In genomic region chr14:43932991-43933390, GRCm38 (mm10) we compare ENCODE assay signal across 11 mouse cellular contexts. TPM values are rescaled to one million over a fixed set of nuclear protein-coding genes. Genes with fewer than 3 reads are reported as not detected.
DNase-seq lines count a peak whose midpoint lies in the region; ATAC-seq and TF ChIP-seq lines count a peak whose summit lies in the region.
"Not testable (repeated sequence)": the region's sequence is repeated elsewhere in the genome, so short reads cannot be mapped to it uniquely, and the experiment has no call there.
"Had no signal": no experiment of that assay in that cellular context is flagged by ENCODE, and none has a peak within 500 bp of the region (broad histone marks: within the 10 kb centered on the region; RNA-seq: fewer than 3 reads in every experiment).

No protein-coding gene starts in this region.

- H3K9ac ChIP-seq in forebrain, embryonic 11.5 days (ENCODE audit: low read length); liver, adult 2 months (ENCODE audit: low read depth, low read length): not testable (repeated sequence)

- not testable (repeated sequence) for H3K4me1 ChIP-seq in bone marrow, adult 2 months (ENCODE audit: control insufficient read depth, insufficient read depth, low read length); forebrain, embryonic 11.5 days (replicated peaks; ENCODE audit: control insufficient read depth, insufficient read depth, low read length); liver, adult 2 months (ENCODE audit: control insufficient read depth, insufficient read depth, low read length); thymus, adult 2 months (replicated peaks; ENCODE audit: control insufficient read depth, insufficient read depth, low read length)

- H3K27ac ChIP-seq in bone marrow, adult 2 months (ENCODE audit: control insufficient read depth, insufficient read depth, low read depth, low read length, poor library complexity); forebrain, embryonic 11.5 days (ENCODE audit: low read depth, low read length); liver, adult 2 months (replicated peaks; ENCODE audit: insufficient read depth, low read depth, low read length); thymus, adult 2 months (ENCODE audit: control insufficient read depth, insufficient read depth, low read length): not testable (repeated sequence)

- H3K4me2 ChIP-seq in forebrain, embryonic 11.5 days (ENCODE audit: low read depth, low read length, severe bottlenecking): not testable (repeated sequence)

- WGBS in bone marrow, adult 2 months: 11% methylated on average over 8 of the region's 8 CpGs
- 22% methylated on average over 8 of the region's 8 CpGs for WGBS in forebrain, embryonic 11.5 days
- 16% methylated on average over 8 of the region's 8 CpGs for WGBS in liver, adult 2 months
- 26% methylated on average over 8 of the region's 8 CpGs for WGBS in thymus, adult 2 months

- H3K36me3 ChIP-seq in forebrain, embryonic 11.5 days (ENCODE audit: control insufficient read depth, insufficient read depth, low read length); liver, adult 2 months (ENCODE audit: control insufficient read depth, insufficient read depth, low read length); thymus, adult 2 months (ENCODE audit: control insufficient read depth, insufficient read depth, low read length): not testable (repeated sequence)

- DNase-seq in CD4-positive, CD25-positive, alpha-beta regulatory T cell, adult 2 months (ENCODE audit: low read depth, low spot score): peak; percentile 38
- DNase-seq in forebrain, embryonic 11.5 days (ENCODE audit: low spot score): peak; percentile 70
- DNase-seq in heart, postnatal 36 days: peak; percentile 24 to 33
- DNase-seq in kidney, postnatal 4 days: peak; percentile 58 to 63
- not testable (repeated sequence) for DNase-seq in liver, adult 2 months (ENCODE audit: extremely low read depth, low read depth, low spot score)
- peak; percentile 38 for DNase-seq in naive thymus-derived CD4-positive, alpha-beta T cell, adult 2 months (ENCODE audit: low read depth)
- DNase-seq in thymus, adult 2 months: peak; percentile 14

- not testable (repeated sequence) for H3K9me3 ChIP-seq in forebrain, embryonic 11.5 days (ENCODE audit: control insufficient read depth, low read length)

- not testable (repeated sequence) for H3K27me3 ChIP-seq in forebrain, embryonic 11.5 days (ENCODE audit: control insufficient read depth, insufficient read depth, low read length); liver, adult 2 months (ENCODE audit: control insufficient read depth, insufficient read depth, low read length); thymus, adult 2 months (ENCODE audit: control insufficient read depth, insufficient read depth, low read length)

- ATAC-seq in forebrain, embryonic 11.5 days (replicated peaks; ENCODE audit: low FRiP score): not testable (repeated sequence)

- H3K4me3 ChIP-seq in bone marrow, adult 2 months (replicated peaks; ENCODE audit: control insufficient read depth, low read depth, low read length); forebrain, embryonic 11.5 days (ENCODE audit: low read depth, low read length); liver, adult 2 months (ENCODE audit: insufficient read depth, low read depth, low read length); thymus, adult 2 months (ENCODE audit: control insufficient read depth, insufficient read depth, low read length): not testable (repeated sequence)

- TF ChIP-seq POLR2A in bone marrow, adult 2 months (IDR thresholded peaks at IDR 0.05; ENCODE audit: borderline replicate concordance, control insufficient read depth, low read depth, low read length); liver, adult 2 months (IDR thresholded peaks at IDR 0.05; ENCODE audit: extremely low read depth, insufficient read depth, low read length); thymus, adult 2 months (IDR thresholded peaks at IDR 0.05; ENCODE audit: control insufficient read depth, extremely low read depth, insufficient read depth, low read length, poor library complexity): not testable (repeated sequence)

- intact Hi-C loops in heart, postnatal 36 days (cut with DNase I): loop anchor here (5.0 kb wide), 1 partner anchor 54 kb away; no protein-coding TSS in a partner anchor

- TF ChIP-seq CTCF in bone marrow, adult 2 months (IDR thresholded peaks at IDR 0.05; ENCODE audit: control insufficient read depth, insufficient read depth, low read length): peak; percentile 28; the same call in 1 of the 2 replicates
- TF ChIP-seq CTCF in liver, adult 2 months (IDR thresholded peaks at IDR 0.05; ENCODE audit: low read depth, low read length): peak; percentile 43
- not testable (repeated sequence) for TF ChIP-seq CTCF in thymus, adult 2 months (IDR thresholded peaks at IDR 0.05; ENCODE audit: borderline replicate concordance, control insufficient read depth, extremely low read depth, insufficient read depth, low read length, poor library complexity)

- H3K79me2 ChIP-seq in liver, adult 2 months (ENCODE audit: control insufficient read depth, insufficient read depth, low read length): not testable (repeated sequence)

RNA-seq across cellular contexts. Expression of gene Gm8113, which starts 7.8 kb away (rescaled TPM):
- 1.5 and 4.8 TPM in 2 replicates for polyA plus RNA-seq in bone marrow, adult 2 months (2011; ENCODE audit: insufficient read depth, insufficient read length, low replicate concordance, missing spikeins)
- 3.9 and 5.6 TPM in 2 replicates for polyA plus RNA-seq in forebrain, embryonic 11.5 days (2014; fragmentation: Nextera tagmentation; extraction: Ambion mirVana)
- total RNA-seq in heart, postnatal 36 days (2021): 1 to 10 TPM; 3.7 to 4.7 TPM
- total RNA-seq in liver, adult 2 months (2014; rRNA removed): 0.28 and 0.34 TPM in 2 replicates
- 0.11 and 0.21 TPM in 2 replicates for polyA plus RNA-seq in liver, adult 2 months (2012; rRNA removed)
- 9.7 and 19.9 TPM in 2 replicates for polyA plus RNA-seq in thymus, adult 2 months (2012; rRNA removed)

RNA-seq across cellular contexts. Expression of gene Ear10, which starts 9.6 kb away (rescaled TPM):
- not detected in 2 replicates for polyA plus RNA-seq in bone marrow, adult 2 months (2011; ENCODE audit: insufficient read depth, insufficient read length, low replicate concordance, missing spikeins)
- not detected in 2 replicates for polyA plus RNA-seq in forebrain, embryonic 11.5 days (2014; fragmentation: Nextera tagmentation; extraction: Ambion mirVana)
- total RNA-seq in heart, postnatal 36 days (2021): not detected
- total RNA-seq in liver, adult 2 months (2014; rRNA removed): not detected in 2 replicates
- not detected in 2 replicates for polyA plus RNA-seq in liver, adult 2 months (2012; rRNA removed)
- polyA plus RNA-seq in thymus, adult 2 months (2012; rRNA removed): not detected in 2 replicates
- polyA plus RNA-seq: frontal cortex, adult 2 months; intestine, embryonic 15.5 days; macrophage had no signal

RNA-seq across cellular contexts. Expression of gene Ang5, which starts 23.9 kb away (rescaled TPM):
- polyA plus RNA-seq in bone marrow, adult 2 months (2011; ENCODE audit: insufficient read depth, insufficient read length, low replicate concordance, missing spikeins): not detected in 2 replicates
- polyA plus RNA-seq in forebrain, embryonic 11.5 days (2014; fragmentation: Nextera tagmentation; extraction: Ambion mirVana): not detected in 2 replicates
- total RNA-seq in heart, postnatal 36 days (2021): not detected
- total RNA-seq in liver, adult 2 months (2014; rRNA removed): not detected in 2 replicates
- polyA plus RNA-seq in liver, adult 2 months (2012; rRNA removed): not detected in 2 replicates
- polyA plus RNA-seq in thymus, adult 2 months (2012; rRNA removed): not detected in 2 replicates
- polyA plus RNA-seq: frontal cortex, adult 2 months; intestine, embryonic 15.5 days; macrophage had no signal

RNA-seq across cellular contexts. Expression of gene Ear1, which starts 57.7 kb away (rescaled TPM):
- polyA plus RNA-seq in bone marrow, adult 2 months (2011; ENCODE audit: insufficient read depth, insufficient read length, low replicate concordance, missing spikeins): 3.0 and 22.3 TPM in 2 replicates
- not detected in 2 replicates for polyA plus RNA-seq in forebrain, embryonic 11.5 days (2014; fragmentation: Nextera tagmentation; extraction: Ambion mirVana)
- not detected for total RNA-seq in heart, postnatal 36 days (2021)
- total RNA-seq in liver, adult 2 months (2014; rRNA removed): not detected in 2 replicates
- 0.17 TPM in 1 of 2 replicates, not detected in the other for polyA plus RNA-seq in liver, adult 2 months (2012; rRNA removed)
- polyA plus RNA-seq in thymus, adult 2 months (2012; rRNA removed): 1.6 and 5.0 TPM in 2 replicates
- polyA plus RNA-seq: intestine, embryonic 15.5 days; macrophage had no signal
